Mouse (Mus musculus) forebrain, embryonic 12.5 days (tissue): ENCODE data around the gene Shroom3. TPM values are rescaled to one million over a fixed set of nuclear protein-coding genes. Genes with fewer than 3 reads are reported as not detected.
A peak's percentile ranks its signal among the peaks of the same experiment; 100 is the strongest.

Source experiments
- ATAC-seq: fragments of 200-750 bp; cut with Nextera tagmentation; 2 replicates; pipeline ENCODE4 v1.8.0; 2017; ENCODE audit warnings: moderate TSS enrichment; ENCODE audit not compliant: low FRiP score
- H3K27ac ChIP-seq: fragments of 300-500 bp; sonication (generic); 2 replicates; pipeline ENCODE4 v1.5.1; 2016; ENCODE audit warnings: mild to moderate bottlenecking
- H3K27me3 ChIP-seq: fragments of 300-500 bp; sonication (generic); 2 replicates; pipeline ENCODE4 v1.6.1; 2016; ENCODE audit warnings: mild to moderate bottlenecking
- H3K36me3 ChIP-seq: fragments of 300-500 bp; sonication (generic); replicated peaks from 2 replicates; pipeline ENCODE4 v1.6.1; 2016; ENCODE audit warnings: mild to moderate bottlenecking
- H3K4me1 ChIP-seq: fragments of 300-500 bp; sonication (generic); 2 replicates; pipeline ENCODE4 v1.6.1; 2016
- H3K4me2 ChIP-seq: fragments of 300-500 bp; sonication (generic); 2 replicates; pipeline ENCODE4 v1.6.1; 2016; ENCODE audit warnings: mild to moderate bottlenecking, moderate library complexity
- H3K4me3 ChIP-seq: fragments of 300-500 bp; sonication (generic); replicated peaks from 2 replicates; pipeline ENCODE4 v1.5.1; 2016; ENCODE audit warnings: mild to moderate bottlenecking
- H3K9ac ChIP-seq: fragments of 300-500 bp; sonication (generic); 2 replicates; pipeline ENCODE4 v1.6.1; 2016; ENCODE audit warnings: mild to moderate bottlenecking
- H3K9me3 ChIP-seq: fragments of 300-500 bp; sonication (generic); 2 replicates; pipeline ENCODE4 v1.6.1; 2016
- WGBS: fragments of 180-500 bp; shearing (Covaris S2); methylation state at CpG from one replicate; pipeline ENCODE4 v1.1.7; 2016; 5-methylcytosine and 5-hydroxymethylcytosine counted together
- microRNA counts: library from miRNA; unstranded; fragments of <30 nt; microRNA quantifications from one replicate; lab custom pipeline; 2017
- microRNA-seq: library from miRNA; unstranded; fragments of <30 nt; microRNA quantifications from one replicate; pipeline ENCODE4, GENCODE M21; 2017
- polyA plus RNA-seq: library from polyadenylated mRNA; unstranded; fragments of >200 nt; fragmentation: Nextera tagmentation; extraction: Ambion mirVana; gene quantifications from 2 replicates; pipeline ENCODE4 v1.2.1, GENCODE M21; 2016

The Shroom3 gene
- polyA plus RNA-seq, 1 experiment from 2014 or later, result 6.6 TPM

- Histone ChIP-seq H3K9me3 (no peaks in the 10 kb centered on the region), H3K9ac (no peak overlapping the region), H3K27me3 (no peaks in the 10 kb centered on the region), H3K4me1 (peaks cover 8% of the 10 kb centered on the region; the same call in 1 of the 2 replicates), H3K4me3 (no peak overlapping the region), H3K36me3 (no peaks in the 10 kb centered on the region), H3K27ac (no peak overlapping the region), H3K4me2 (no peak overlapping the region)
- ATAC-seq, result no peak
- 87% methylated on average over 6 of the region's 6 CpGs for WGBS
Observed at GRCm38 (mm10) chr5:93000060-93000459, 316.8 kb downstream of the Shroom3 start.

- ATAC-seq, result no peak
- no peak overlapping the region for H3K4me3 ChIP-seq
Observed at GRCm38 (mm10) chr5:93000774-93001757, 317.8 kb downstream of the Shroom3 start.

GRCm38 (mm10) chr5:93002615-93003014 lies 319.4 kb downstream of the Shroom3 start:
- 89% methylated on average over 2 of the region's 2 CpGs for WGBS
- Histone ChIP-seq H3K27me3 (no peaks in the 10 kb centered on the region), H3K36me3 (no peaks in the 10 kb centered on the region), H3K9me3 (no peaks in the 10 kb centered on the region), H3K27ac (no peak overlapping the region), H3K4me2 (no peak overlapping the region), H3K9ac (no peak overlapping the region), H3K4me1 (peaks cover 12% of the 10 kb centered on the region; the same call in 1 of the 2 replicates), H3K4me3 (no peak overlapping the region)
- ATAC-seq, result no peak

More at GRCm38 (mm10) chr5:93000774-93001757, 317.8 kb downstream of the Shroom3 start:
- 89% methylated on average over 17 of the region's 17 CpGs for WGBS
- peaks cover 16% of the 10 kb centered on the region; the same call in 1 of the 2 replicates for H3K4me1 ChIP-seq
- no peaks in the 10 kb centered on the region for H3K9me3 ChIP-seq
- H3K4me2 ChIP-seq, result no peak overlapping the region
- no peaks in the 10 kb centered on the region for H3K27me3 ChIP-seq
- H3K36me3 ChIP-seq, result no peaks in the 10 kb centered on the region
- no peak overlapping the region for H3K9ac ChIP-seq
- H3K27ac ChIP-seq, result no peak overlapping the region

GRCm38 (mm10) chr5:93005229-93005814 lies 322.1 kb downstream of the Shroom3 start:
- H3K27me3 ChIP-seq, result no peaks in the 10 kb centered on the region
- WGBS, result 12% methylated on average over 20 of the region's 20 CpGs
- peak overlapping the region; percentile 33 for H3K4me2 ChIP-seq
- H3K4me3 ChIP-seq, result 0 out of 2 replicates have a peak overlapping the region, but pooled peaks have one; percentile 5
- no peak overlapping the region for H3K9ac ChIP-seq
- no peaks in the 10 kb centered on the region for H3K9me3 ChIP-seq
- no peak for ATAC-seq
- no peak overlapping the region for H3K27ac ChIP-seq
- H3K4me1 ChIP-seq, result peaks cover 8% of the 10 kb centered on the region; the same call in 1 of the 2 replicates
- no peaks in the 10 kb centered on the region for H3K36me3 ChIP-seq

GRCm38 (mm10) chr5:93005815-93006341 lies 322.6 kb downstream of the Shroom3 start:
- H3K36me3 ChIP-seq, result no peaks in the 10 kb centered on the region
- ATAC-seq, result 0 out of 2 replicates have a peak, but pooled peaks have one; percentile 23
- H3K4me2 ChIP-seq, result peak overlapping the region; percentile 33
- WGBS, result 50% methylated on average over 14 of the region's 14 CpGs
- H3K4me1 ChIP-seq, result peaks cover 8% of the 10 kb centered on the region; the same call in 1 of the 2 replicates
- H3K27me3 ChIP-seq, result no peaks in the 10 kb centered on the region
- no peak overlapping the region for H3K27ac ChIP-seq
- H3K9me3 ChIP-seq, result no peaks in the 10 kb centered on the region
- H3K9ac ChIP-seq, result no peak overlapping the region
- no peak overlapping the region for H3K4me3 ChIP-seq

- no peak overlapping the region for H3K27ac ChIP-seq
- 93% methylated on average over 9 of the region's 9 CpGs for WGBS
- H3K9me3 ChIP-seq, result no peaks in the 10 kb centered on the region
- no peak overlapping the region for H3K9ac ChIP-seq
- H3K27me3 ChIP-seq, result no peaks in the 10 kb centered on the region
- no peak overlapping the region for H3K4me3 ChIP-seq
- no peak overlapping the region for H3K4me2 ChIP-seq
- H3K4me1 ChIP-seq, result peaks cover 8% of the 10 kb centered on the region; the same call in 1 of the 2 replicates
- no peak for ATAC-seq
- no peaks in the 10 kb centered on the region for H3K36me3 ChIP-seq
Observed at GRCm38 (mm10) chr5:93008256-93008655, 325.0 kb downstream of the Shroom3 start.

MicroRNAs encoded within 50 kb of the gene (microRNA counts, 519-probe panel; counts per million panel counts)
- 3,952 counts per million, percentile 45 among the panel's probes with 10 or more counts for microRNA mmu-miR-1961 (lab: Ali Mortazavi, UCI)

Small RNA genes lying within 50 kb of the gene (microRNA-seq; reads per million reads assigned to microRNA genes)
- gene Mir1961, result not detected

Other genes starting within 250 kb of the Shroom3 start
- gene Nup54, start 248.2 kb upstream of the Shroom3 start, polyA plus RNA-seq, result 57.3 and 58.4 TPM in 2 replicates
- gene Scarb2, start 176.6 kb upstream of the Shroom3 start, polyA plus RNA-seq, result 16.6 and 17.9 TPM in 2 replicates
- gene Fam47e, start 128.4 kb upstream of the Shroom3 start, polyA plus RNA-seq, result not detected in 2 replicates
- gene Stbd1, start 80.4 kb upstream of the Shroom3 start, polyA plus RNA-seq, result 5.0 and 6.2 TPM in 2 replicates
- 0.56 and 0.72 TPM in 2 replicates for gene Ccdc158, start 8.2 kb upstream of the Shroom3 start, polyA plus RNA-seq